Mouse (Mus musculus): ENCODE measurements around the gene Swap70. TPM values are rescaled to one million over a fixed set of nuclear protein-coding genes. Genes with fewer than 3 reads are reported as not detected.
A peak's percentile ranks its signal among the peaks of the same experiment; 100 is the strongest.

Gene Swap70
- total RNA-seq, 4 experiments from 2014 or later: 4.5 to 6.0 (median 5.4) TPM

DNA sequence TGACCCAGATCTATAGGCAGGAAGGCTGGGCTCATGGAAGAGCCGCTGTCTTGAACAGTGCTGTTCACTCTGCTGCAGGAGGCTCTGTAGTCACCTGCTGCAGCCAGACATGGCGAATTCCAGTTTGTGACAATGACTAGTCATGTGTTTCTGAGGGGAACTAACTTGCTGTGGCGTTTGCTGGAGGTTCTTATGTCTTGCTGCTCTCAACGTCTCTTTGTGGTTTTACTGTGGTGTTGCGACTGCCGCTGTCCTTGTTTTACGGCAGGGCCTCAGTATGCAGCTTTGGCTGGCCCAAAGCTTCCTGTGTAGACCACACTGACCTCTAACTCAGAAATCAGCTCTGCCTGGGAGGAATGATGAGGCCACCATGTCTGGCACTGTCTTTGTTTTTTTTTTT lies 48.9 kb downstream of the Swap70 start:
- no peak for DNase-seq (ENCODE audit: low spot score in 2 of 2)

DNA sequence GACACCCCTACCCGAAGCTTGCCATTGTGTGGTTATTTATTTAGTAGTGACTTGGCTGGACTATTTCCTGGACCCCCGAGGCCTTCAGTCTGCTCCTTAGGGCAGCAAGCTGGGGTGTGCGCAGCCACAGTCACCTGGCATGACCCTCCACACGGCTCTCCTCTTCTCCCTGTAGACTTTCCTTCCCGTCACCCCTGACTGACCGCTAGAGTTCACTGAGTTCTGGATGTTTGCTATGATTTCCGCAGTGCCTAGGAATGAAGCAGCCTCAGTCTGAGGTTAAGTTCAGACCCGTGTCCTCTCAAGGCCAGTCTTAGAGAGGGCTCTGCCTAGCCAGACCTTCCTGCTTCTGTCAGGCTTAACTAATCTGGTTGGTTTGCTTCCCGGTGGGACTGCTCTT lies 50.3 kb downstream of the Swap70 start:
- no peak for DNase-seq (ENCODE audit: low spot score in 2 of 2)

GRCm38 (mm10) chr7:110272434-110272833 lies 50.9 kb downstream of the Swap70 start:
- no peak for DNase-seq (ENCODE audit: low spot score in 2 of 2)

- DNase-seq (ENCODE audit: low spot score in 2 of 2): no peak
These were observed 56.3 kb downstream of the Swap70 start for GRCm38 (mm10) chr7:110277734-110278245.

DNA sequence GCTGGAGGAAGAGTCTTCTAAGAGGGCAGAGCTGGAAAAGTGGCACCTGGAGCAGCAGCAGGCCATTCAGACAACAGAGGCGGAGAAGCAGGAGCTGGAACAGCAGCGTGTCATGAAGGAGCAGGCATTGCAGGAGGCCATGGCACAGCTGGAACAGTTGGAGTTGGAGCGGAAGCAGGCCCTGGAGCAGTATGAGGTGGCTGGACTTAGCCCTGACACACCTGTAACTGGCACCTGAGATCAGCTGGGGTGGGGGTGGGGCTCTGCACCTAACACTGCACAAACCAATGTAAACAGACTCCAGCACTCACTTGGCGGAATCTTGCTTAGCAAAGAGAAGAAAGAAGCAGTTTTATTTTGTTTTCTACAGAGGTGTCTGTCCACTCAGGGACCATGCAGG lies 57.7 kb downstream of the Swap70 start:
- no peak for DNase-seq (ENCODE audit: low spot score in 2 of 2)

DNA sequence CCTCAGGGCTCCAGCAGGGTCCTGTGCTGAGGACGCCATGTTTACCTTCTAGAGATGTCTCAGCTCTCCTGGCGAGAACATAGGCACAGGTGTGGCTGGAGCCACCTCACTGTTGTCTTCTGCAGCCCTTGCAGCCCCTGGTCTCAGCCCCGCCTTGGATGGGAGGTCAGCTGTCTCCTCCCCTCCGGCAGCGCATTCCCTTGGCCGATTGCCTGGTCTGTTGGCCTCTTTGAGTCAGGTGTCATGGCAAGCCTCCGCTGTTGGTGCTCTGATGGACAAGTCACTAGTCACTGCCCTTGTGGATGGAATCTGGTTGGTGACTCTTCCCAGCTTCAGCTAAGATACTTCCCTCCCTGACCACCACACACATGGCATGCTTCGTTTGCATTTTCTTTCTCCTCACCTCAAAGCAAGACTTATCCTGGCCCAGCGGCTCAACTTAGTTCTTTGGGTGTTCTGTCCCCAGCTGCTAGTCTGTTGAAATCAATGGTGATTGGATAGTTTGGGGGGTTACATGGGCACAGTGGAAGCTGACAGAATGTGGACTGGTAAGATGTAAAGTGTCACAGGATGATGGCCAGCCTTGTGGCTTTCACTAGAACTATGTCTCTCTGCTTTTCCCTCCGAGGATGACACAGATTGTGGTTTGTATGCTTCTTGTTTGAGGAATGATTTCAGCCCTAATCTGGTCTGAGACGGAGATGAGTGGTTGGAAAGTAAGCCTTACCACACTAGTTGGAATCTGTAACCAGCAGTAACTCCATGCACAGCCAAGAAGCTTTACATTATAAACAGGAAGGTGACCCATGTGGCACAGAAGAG lies 60.1 kb downstream of the Swap70 start:
- no peak for DNase-seq (ENCODE audit: low spot score in 2 of 2)

DNA sequence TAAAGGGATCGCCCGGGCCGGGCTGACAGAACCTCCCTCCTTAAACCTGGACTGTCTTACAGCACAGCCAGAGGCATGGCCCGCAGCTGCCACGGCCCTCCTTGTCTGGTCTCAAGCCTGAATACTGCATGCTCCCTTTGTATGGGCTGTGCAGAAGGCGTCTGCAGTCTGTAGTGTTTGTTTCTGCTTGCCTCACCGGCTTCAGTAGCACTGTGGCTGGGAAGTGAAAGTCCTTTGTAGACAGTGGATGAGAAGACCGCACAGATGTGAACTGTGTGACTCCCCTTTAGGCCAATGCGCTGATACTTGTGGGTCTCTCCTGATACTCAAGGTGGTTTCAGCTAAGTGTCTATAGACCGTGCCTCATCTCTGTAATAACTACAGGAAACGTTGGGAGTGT lies 61.3 kb downstream of the Swap70 start:
- no peak for DNase-seq (ENCODE audit: low spot score in 2 of 2)

DNA sequence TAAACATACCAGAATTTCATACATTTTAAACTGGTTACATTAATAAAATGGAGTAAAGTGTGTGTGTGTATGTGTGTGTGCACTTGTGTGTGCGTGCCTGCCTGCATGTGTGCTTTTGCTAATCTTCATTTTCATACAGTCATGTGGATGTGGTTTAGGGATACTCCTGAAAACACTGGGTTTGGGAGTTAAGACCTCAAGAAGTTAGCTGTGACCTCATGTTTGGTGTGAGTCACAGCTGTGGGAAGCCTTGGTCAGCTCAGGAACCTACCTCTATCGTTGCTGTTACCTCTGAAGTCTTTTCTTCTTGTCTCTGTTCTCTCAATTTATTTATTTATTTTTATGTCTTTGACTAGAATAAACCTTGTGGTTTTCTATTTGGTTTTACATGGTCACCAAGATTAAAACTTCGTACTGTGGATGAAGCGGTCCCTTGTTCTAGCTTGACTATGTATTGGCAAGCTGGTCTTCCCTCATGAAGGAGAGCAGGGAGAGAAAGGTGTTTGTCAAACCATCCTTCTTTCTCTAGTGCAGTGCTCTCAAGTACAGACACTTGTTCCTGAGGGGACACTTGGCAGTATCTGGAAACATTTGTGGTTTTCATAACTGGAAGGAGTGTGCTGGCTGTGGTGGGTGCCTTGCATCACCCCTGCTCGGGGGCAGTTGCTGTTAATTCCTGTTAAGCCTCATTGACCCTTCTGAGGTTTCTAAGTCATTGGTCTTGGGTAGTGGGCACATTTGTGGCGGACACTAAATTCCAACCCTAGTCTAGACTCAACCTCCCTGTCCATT lies 62.2 kb downstream of the Swap70 start:
- no peak for DNase-seq (ENCODE audit: low spot score in 2 of 2)

- DNase-seq (ENCODE audit: low spot score in 2 of 2): no peak
These were observed 63.8 kb downstream of the Swap70 start for GRCm38 (mm10) chr7:110285076-110285848.

DNA sequence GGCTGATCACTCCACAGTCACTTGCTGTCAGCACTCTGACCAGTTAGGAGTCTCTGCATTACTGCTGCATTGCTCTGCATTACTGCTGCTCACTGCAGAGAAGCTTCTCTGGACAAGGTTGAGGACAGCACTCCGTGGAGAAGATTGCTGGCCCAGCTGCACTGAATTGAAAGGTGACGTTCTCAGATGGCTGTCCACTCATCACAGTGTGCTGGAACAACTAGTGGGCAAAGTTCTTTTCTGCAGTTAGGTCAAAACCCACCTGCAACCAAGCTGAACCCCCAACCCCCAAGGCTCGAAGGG lies 64.3 kb downstream of the Swap70 start:
- DNase-seq (ENCODE audit: low spot score in 2 of 2): no peak

GRCm38 (mm10) chr7:110286198-110286732 lies 64.8 kb downstream of the Swap70 start:
- DNase-seq (ENCODE audit: low spot score in 2 of 2): no peak

GRCm38 (mm10) chr7:110286838-110287475 lies 65.4 kb downstream of the Swap70 start:
- DNase-seq (ENCODE audit: low spot score in 2 of 2): peak; percentile 74 to 76

DNA sequence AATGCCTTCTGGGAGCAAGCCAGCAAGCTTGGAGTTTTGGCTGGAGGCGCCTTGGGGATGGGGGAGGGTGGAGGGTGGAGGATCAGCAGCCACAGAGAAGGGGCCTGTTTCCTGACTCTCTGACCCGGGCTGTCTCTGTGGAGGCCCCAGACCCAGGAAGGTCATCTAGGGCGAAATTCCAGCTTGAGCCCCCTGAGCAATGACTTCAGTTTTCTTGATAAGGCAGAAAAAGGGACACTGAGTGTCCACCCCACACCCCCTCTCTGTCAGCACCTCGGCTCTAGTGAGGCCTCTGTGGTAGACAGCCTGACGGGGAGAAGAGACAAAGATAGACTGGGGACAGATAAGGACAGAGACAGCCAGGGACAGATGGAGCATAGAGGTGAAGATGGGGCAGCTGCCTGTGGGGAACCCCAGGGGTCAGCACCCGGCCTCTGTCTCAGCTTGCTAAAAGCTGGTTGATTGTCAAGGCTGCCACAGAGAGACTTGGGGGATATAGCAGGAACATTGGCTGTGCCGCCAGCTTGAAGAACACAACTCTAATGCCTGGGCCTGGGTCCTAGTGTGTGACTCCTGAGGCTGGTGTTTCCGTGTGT lies 66.1 kb downstream of the Swap70 start:
- DNase-seq (ENCODE audit: low spot score in 2 of 2): no peak

- no peak for DNase-seq (ENCODE audit: low spot score in 2 of 2)
These were observed 66.7 kb downstream of the Swap70 start for GRCm38 (mm10) chr7:110288191-110288604.

DNA sequence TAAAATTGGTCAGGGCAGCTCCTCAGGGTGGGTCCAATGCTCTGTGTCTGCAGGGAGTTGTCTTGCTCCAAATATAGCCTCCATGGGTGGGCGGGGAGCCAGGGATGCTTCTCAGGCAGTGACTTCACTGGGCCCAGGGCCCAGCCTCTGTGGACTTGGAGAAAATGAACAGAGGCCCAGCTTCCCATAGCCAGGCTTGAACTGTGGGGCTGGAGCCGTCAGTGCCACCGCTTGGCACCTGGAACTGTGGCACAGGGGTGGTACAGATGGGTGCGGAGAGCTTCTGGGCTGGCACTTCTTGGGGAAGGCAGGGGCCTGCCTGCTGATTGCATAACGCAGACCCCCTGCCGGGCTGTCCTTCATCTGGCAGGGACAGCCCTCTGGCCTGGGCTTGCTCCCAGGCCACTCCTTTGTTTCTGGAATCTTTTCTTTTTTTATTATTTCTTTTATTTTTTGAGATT lies 67.2 kb downstream of the Swap70 start:
- peak; percentile 89 to 92 for DNase-seq (ENCODE audit: low spot score in 2 of 2)

- no peak for DNase-seq (ENCODE audit: low spot score in 2 of 2)
These were observed 68.1 kb downstream of the Swap70 start for GRCm38 (mm10) chr7:110289647-110290046.

GRCm38 (mm10) chr7:110296889-110297603 lies 75.5 kb downstream of the Swap70 start:
- peak; percentile 80 to 88 for DNase-seq (ENCODE audit: low spot score in 2 of 2)

- peak in 1 of 2 experiments; percentile 64 for DNase-seq (ENCODE audit: low spot score in 2 of 2)
These were observed 76.1 kb downstream of the Swap70 start for GRCm38 (mm10) chr7:110297611-110298010.

DNA sequence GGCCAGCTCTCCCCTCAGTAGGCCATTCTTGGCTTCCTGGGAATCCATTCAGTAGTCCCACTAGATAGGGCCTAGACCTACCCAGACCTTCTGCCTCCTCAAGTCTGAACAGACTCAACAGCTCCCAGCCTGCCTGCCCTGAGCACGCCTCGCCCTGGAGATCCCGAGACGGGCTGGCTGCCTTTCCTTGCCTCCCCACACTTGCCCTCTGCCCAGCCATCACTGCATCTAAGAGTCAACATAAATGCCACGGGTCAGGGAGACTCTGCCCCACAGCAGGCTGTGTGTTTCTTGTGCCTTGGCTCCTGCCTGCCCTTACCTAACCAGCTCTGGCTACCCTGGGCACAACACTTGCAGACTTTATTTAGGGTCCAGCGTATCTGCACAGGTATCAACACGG lies 76.6 kb downstream of the Swap70 start:
- no peak for DNase-seq (ENCODE audit: low spot score in 2 of 2)

Data from gastrocnemius, adult 8-10 months (tissue).